Mouse (Mus musculus) adipocyte (in vitro differentiated cells): Measurements from ENCODE around the gene Pcare.

Source experiments
- DNase-seq: peaks from one replicate; pipeline ENCODE4 v3.0.0-alpha.2; 2016; ENCODE audit warnings: low spot score

The Pcare gene

DNA sequence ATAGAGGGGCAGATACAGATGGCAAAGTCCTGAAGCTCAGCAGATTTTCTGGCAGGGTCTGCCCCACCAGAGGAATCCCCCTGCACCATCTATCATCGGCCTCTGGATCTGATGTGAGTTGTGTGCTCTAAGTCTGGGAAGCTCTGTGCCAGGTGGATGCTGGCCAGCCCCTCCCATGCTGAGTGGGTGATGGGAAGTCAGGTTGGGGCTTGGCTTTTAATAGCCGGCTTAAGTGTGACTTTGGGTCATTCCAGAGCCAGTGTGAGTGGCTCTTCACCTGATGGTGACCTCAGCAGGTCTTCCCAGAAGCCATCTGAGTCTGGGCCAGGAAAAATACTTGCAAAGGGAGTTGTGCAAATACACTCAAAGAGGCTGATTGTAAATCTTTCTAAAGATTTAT is 22.0 kb downstream of the Pcare start:
- peak; percentile 38 for DNase-seq

DNA sequence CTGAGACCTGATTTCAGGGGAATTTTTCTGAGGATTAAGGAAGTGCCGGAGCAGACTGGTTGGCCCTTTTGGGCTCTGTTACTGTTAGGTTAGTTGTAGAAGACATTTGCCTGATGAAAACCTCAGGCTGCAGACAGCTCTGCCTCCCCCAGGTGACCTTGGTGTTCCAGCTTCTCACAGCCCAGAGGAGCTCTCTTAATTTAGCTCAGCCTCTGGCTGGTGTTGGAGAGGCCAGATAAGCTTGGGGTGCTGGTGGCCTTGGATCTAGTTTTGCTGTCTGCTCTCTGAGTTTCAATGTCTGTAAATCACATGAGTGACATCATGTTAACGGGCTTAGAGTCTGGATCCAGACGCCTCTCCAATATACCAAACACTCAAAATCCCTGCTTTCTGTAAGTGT is 31.7 kb downstream of the Pcare start:
- DNase-seq = no peak

DNA sequence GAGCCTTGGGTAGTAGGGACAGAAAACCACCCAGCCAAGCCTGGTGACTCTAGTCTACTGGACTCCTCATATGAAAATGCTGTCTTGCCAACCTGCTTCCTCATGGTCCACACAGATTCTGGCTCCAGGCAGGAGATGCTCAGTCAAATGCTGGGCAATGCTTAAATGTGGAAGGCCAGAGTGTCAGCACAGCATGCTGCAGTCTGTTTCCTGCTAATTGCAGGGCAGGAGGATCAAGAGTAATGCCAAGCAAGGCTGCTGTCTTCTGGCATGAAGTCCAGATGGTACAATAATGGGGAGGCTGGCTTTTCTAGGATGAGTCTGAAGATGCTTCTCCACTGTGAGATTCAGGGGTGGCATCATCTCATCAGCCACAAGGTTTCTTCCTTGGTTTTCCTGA is 32.3 kb downstream of the Pcare start:
- no peak for DNase-seq

DNA sequence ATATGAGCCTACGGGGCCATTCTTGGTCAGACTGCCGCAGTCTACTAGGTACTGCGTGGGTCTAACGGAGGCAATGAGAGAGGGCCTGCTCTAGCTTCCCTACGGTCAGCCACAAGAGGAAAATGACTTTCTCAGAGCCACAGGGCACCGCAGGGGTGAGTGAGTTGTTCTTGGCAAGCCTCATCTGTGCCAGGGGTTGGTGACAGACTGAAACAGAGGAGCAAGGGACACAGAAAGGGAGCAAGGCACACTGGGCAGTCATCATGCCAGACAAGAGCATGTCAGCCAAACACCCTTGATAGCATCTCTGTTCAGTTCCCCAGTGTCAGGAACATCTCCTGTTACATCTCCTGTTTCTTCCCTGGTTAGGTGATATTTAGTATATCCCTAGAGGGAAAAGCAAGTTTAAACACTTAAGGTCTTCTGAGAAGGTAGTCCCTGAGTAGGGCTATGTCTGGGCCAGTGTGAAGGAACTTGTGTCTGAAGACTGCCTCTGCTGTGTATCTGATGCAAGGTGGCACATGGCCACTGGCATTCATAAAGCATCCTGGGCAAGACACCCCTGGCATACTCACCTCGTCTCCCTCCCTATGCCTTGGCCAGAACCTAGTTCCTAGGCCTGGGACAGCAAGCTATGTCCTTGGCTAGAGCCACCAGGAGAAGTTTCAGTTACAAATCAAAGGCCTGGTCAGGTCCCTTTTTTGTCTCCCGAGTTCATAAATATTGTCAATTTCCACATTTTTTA is 34.6 kb downstream of the Pcare start:
- DNase-seq = no peak

GRCm38 (mm10) chr17:71715034-71715433 is 37.7 kb downstream of the Pcare start:
- no peak for DNase-seq

GRCm38 (mm10) chr17:71712279-71712678 is 40.4 kb downstream of the Pcare start:
- DNase-seq = peak; percentile 41

- no peak for DNase-seq
These were observed 45.0 kb downstream of the Pcare start for GRCm38 (mm10) chr17:71707715-71708114.

DNA sequence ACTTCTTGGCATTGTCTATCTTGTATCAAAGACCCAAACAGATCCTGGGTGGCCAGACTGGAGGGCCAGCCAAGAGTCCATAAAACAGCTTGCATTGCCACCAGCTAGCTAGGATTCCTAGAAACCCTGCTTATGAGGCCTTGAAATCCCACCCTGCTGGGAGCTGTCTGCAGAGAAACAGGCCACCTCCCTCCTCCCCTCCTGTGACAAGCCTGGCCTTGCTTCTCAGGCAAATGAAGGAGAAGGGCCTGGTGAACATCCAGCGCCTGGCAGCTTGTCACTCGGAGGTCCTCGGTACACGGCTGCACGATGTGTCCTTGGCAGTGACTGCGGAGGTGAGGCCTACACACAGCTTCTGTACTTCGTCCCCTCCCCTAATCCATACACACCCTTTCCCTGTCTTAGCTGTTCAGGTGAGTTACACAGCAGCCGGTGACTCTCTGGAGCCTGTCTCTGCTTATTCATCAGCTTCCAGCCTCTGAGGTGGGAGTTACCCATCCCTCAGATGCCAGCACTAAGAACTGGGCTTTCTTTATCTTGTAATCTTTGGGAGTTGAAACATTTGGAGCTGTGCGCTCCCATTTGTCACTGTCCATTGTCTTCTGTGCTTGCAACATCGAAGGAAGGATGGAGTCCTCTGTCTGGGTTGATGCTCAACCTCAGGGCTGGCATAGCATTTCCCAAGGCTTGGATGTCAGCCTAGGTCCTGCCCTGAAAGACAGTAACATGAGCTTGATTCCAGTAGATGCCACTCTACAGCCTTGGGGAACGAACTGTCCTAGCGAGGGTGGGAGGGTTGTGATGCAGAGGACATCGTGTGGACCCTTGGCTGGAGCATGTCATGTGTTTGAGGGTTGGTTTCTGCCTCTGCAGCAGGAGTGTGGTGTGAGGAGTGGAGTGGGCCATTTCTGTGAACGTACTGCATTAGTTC is 46.9 kb downstream of the Pcare start:
- no peak for DNase-seq

DNA sequence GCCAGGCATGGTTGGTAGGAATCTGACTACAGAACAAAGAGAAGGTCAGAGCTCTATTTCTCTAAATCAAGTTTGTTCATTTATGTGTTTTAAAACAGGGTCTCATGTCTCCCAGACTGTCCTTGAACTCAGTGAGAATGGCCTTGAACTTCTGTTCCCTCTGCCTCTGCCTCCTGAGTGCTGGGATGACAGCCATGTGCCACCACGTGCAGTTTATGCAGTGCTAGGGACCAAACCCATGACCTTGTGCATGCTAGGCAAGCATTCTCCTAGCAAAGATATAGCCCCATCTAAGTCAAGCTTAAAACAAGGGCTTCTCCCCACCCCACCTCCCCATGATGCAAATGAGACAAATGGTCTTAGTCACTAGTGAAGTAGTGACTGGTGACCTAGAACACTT is 47.6 kb downstream of the Pcare start:
- no peak for DNase-seq

DNA sequence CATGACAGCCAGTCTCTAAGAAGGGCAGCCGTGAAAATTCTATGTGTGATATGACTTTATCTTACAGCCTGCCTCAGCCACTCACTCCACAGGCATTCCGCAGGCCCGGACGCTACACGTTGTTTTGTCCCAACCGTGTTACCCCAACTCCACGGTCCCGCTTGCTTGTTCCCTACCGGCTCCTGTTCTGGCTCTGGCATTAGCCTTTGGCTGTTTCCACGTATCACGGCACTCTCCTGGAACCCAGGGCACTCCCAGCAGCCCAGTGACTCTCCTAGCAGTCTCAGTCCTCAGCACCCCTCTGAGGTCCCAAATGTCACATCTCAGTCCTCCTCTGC is 54.1 kb downstream of the Pcare start:
- DNase-seq = no peak

DNA sequence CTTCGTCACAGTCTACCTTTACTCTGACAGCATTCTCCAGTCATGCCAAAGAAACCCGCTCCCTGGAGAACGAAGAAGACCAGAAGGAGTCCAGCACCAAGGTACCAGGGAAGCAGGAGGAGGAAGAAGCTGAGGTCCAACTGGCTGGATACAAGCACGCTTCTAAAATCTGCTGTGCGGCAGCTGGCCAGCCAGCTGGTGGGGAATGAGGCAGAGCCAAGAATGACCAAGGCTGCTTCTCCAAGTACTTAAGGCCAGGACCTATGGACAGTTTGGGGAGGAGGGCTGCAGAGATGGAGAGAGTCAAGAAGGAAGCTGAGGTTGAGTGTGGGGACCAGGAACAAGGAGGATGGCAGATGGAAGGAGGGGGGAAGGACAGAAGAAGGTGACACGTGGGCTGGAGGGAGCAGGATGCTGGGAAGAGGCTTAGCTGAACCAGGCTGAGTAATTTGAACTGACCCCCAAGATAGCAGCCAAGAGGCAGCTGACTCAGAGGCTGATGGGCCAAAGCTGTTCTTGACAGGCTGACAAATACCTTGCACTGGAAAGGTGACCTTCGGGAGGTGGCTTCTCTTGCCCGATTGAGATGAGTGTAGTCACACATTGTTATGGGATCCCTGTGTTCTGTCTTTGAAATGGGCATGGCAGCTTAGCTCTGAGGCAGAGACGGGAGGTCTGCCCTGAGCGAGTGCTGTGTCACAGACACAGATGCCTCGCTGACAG is 54.6 kb downstream of the Pcare start:
- no peak for DNase-seq

DNA sequence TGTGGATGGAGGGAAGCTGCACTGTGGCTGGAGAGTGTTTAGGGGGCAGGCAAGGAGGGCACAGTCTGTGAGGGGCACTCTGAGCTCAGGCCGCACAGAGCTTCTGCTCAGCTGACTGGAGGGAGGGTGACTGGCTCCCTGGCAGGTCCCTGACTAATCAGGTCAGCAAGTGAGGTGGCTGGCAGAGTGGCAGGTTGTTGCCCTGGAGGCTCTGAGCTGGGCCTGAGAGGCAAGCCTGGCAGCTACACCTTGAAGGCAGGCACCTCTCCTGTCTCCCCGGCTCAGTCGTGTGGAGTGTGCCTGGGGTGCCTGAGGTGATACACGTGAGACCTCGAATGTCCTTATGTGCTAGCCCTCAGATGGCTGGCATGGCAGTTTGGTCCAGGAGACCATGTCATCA is 56.3 kb downstream of the Pcare start:
- no peak for DNase-seq

- peak; percentile 13 for DNase-seq
These were observed 56.9 kb downstream of the Pcare start for GRCm38 (mm10) chr17:71695716-71696315.

- DNase-seq = no peak
These were observed 57.5 kb downstream of the Pcare start for GRCm38 (mm10) chr17:71695151-71695550.

- no peak for DNase-seq
These were observed 58.9 kb downstream of the Pcare start for GRCm38 (mm10) chr17:71693780-71694179.
